Mouse (Mus musculus): ENCODE results near the gene Olfr444. TPM values are rescaled to one million over a fixed set of nuclear protein-coding genes. Genes with fewer than 3 reads are reported as not detected.

Gene Olfr444
- polyA plus RNA-seq (2015; fragmentation: Nextera tagmentation; extraction: Ambion mirVana) = not detected in 2 replicates

DNA sequence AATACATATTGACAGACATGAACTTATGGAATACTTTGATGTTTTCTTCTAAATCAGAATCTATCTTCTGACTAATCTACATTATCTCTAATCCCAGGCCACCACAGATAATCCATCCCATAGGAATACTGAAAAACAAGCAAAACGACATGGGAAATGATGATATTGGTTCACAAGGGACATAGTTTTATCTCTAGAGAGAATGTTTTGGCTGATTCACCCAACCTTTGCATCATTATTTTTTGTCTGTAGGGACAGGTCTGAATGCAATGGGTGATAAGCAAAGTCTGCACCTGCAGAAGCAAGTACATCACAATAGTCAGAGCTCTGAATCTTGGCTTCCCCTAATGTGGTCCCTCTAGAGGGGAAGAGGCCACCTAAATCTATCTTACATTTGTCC, at the start of gene Olfr444:
Gene Olfr444, plus strand, starts transcription at position 301 of the 400 bp plus-strand sequence.
- 59% methylated on average over 1 of the region's 1 CpGs for WGBS (ENCODE audit: insufficient replicate concordance)
- H3K27ac ChIP-seq = no peak within 1 kb of the TSS
- DNase-seq = no peak

DNA sequence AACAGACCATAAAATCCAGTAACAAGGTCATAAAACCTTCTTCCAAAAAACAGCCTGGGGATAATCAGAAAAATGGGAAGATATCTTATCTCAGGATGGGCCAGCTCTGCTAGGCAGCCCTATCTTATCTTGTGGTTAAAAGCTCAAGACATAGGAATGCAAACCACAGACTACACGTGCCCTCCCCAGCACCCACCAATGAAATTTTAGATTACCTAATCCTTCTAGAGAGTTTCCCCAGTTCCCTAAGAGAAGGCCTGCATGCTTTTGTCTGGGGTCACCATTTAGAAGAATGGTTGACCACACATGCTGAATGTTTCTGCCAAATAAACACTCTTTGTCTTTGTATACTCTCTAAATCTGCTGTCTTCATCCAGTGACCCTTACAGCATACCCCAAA, 48.5 kb upstream of the Olfr444 start:
- H3K4me3 ChIP-seq (replicated peaks) = no peak overlapping the region

More for the DNA sequence above, at the start of gene Olfr444:
- H3K27me3 ChIP-seq = no peaks in the 10 kb centered on the region
- no peaks in the 10 kb centered on the region for H3K36me3 ChIP-seq
- no peak for ATAC-seq (ENCODE audit: low read depth)
- no peaks in the 10 kb centered on the region for H3K4me1 ChIP-seq (replicated peaks)
- no peak within 1 kb of the TSS for H3K4me2 ChIP-seq
- no peak within 1 kb of the TSS for H3K9ac ChIP-seq
- no peaks in the 10 kb centered on the region; the same call in 1 of the 2 replicates for H3K9me3 ChIP-seq (replicated peaks)
- H3K4me3 ChIP-seq (replicated peaks) = no peak within 1 kb of the TSS

DNA sequence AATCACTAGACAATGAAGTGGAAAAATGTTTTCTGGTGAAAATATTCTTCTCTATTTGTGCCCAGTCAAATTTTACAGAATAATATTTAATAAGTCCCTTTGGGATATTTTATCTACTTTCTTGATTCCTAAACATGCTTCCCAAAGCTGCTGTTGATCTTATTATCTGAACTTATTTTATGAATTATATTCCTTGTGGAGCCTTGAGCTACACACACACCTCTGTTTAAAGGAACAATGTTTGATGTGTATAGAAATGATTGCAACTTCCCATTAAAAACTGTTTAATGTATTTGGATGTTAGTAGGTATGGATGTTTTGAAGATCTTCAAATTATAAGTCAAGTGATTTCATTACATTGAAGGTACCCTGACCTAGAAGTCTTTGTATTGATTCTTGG, 40.3 kb upstream of the Olfr444 start, which contains the start of gene Olfr447:
Gene Olfr447, plus strand, starts transcription at position 301 of the 400 bp plus-strand sequence.
- Histone ChIP-seq H3K4me1 (replicated peaks) (no peaks in the 10 kb centered on the region), H3K4me2 (no peak within 1 kb of the TSS), H3K27me3 (no peaks in the 10 kb centered on the region), H3K9me3 (replicated peaks) (no peaks in the 10 kb centered on the region), H3K9ac (no peak within 1 kb of the TSS), H3K4me3 (replicated peaks) (no peak within 1 kb of the TSS), H3K27ac (no peak within 1 kb of the TSS), H3K36me3 (no peaks in the 10 kb centered on the region)
- DNase-seq (no peak), ATAC-seq (ENCODE audit: low read depth) (no peak)

More for the DNA sequence above, 48.5 kb upstream of the Olfr444 start:
- Histone ChIP-seq H3K4me2 (no peak overlapping the region), H3K9me3 (replicated peaks) (no peaks in the 10 kb centered on the region), H3K9ac (no peak overlapping the region), H3K27ac (no peak overlapping the region), H3K36me3 (no peaks in the 10 kb centered on the region), H3K4me1 (replicated peaks) (no peaks in the 10 kb centered on the region), H3K27me3 (no peaks in the 10 kb centered on the region)
- 3% methylated on average over 1 of the region's 1 CpGs for WGBS (ENCODE audit: insufficient replicate concordance)
- no peak for ATAC-seq (ENCODE audit: low read depth)
- DNase-seq = no peak

DNA sequence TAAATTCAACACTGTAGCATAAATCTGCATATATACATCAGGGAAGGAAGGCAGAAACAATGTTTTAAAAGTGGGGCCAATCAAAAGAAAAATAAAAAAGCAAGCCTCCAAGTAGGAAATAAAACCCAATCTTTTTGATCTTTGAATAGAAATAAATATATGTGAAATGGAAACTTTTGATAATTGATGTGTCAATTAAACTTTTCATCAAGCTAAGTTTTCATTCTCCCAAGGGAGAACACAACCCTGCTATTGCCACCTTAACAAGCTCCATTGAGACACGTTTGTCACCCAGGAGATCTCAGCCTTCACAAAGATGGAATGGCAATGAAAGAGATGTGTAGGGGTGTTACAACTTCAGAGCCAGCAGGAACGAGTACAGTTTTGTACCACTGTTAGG, 27.8 kb upstream of the Olfr444 start, which contains the start of gene Olfr446:
Gene Olfr446, plus strand, starts transcription at position 301 of the 400 bp plus-strand sequence.
- no peak for DNase-seq
- Histone ChIP-seq H3K4me3 (replicated peaks) (no peak within 1 kb of the TSS), H3K36me3 (no peaks in the 10 kb centered on the region), H3K4me1 (replicated peaks) (no peaks in the 10 kb centered on the region), H3K27me3 (no peaks in the 10 kb centered on the region), H3K9me3 (replicated peaks) (no peaks in the 10 kb centered on the region), H3K9ac (no peak within 1 kb of the TSS), H3K27ac (no peak within 1 kb of the TSS), H3K4me2 (no peak within 1 kb of the TSS)
- no peak for ATAC-seq (ENCODE audit: low read depth)
- WGBS (ENCODE audit: insufficient replicate concordance) = 44% methylated on average over 2 of the region's 2 CpGs

DNA sequence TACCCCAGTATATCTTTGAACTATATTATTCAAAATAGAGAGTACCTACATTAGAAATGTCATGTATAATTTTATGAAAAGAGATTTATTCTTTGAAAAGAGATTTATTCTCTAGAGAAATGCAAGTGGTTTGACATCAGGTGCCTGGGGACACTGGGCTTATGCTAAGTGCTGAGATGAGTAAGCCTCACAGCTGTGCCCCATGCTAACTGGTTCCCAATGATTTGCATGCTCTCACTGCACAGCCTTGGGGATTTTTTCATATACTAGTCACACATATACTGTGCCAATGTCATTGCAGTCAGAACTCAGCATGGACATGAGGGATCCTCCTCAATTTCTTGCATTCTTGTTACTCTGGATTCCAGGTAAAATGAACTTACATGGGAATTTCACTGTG, 31.5 kb downstream of the Olfr444 start:
- ATAC-seq (ENCODE audit: low read depth) (no peak), DNase-seq (no peak)
- Histone ChIP-seq H3K9me3 (replicated peaks) (no peaks in the 10 kb centered on the region), H3K4me2 (no peak overlapping the region), H3K9ac (no peak overlapping the region), H3K36me3 (no peaks in the 10 kb centered on the region), H3K4me3 (replicated peaks) (no peak overlapping the region), H3K27ac (no peak overlapping the region), H3K27me3 (no peaks in the 10 kb centered on the region), H3K4me1 (replicated peaks) (no peaks in the 10 kb centered on the region)

Other genes with a start within 250 kb of the Olfr444 start
- 6.0 and 7.8 TPM in 2 replicates for gene Tcaf1, start 239.0 kb upstream of the Olfr444 start, polyA plus RNA-seq (2015; fragmentation: Nextera tagmentation; extraction: Ambion mirVana)
- gene Olfr453, start 209.7 kb upstream of the Olfr444 start, polyA plus RNA-seq (2015; fragmentation: Nextera tagmentation; extraction: Ambion mirVana) = not detected in 2 replicates
- not detected in 2 replicates for gene Olfr38, start 192.7 kb upstream of the Olfr444 start, polyA plus RNA-seq (2015; fragmentation: Nextera tagmentation; extraction: Ambion mirVana)
- not detected in 2 replicates for gene Olfr452, start 164.0 kb upstream of the Olfr444 start, polyA plus RNA-seq (2015; fragmentation: Nextera tagmentation; extraction: Ambion mirVana)
- not detected in 2 replicates for gene Olfr450, start 137.1 kb upstream of the Olfr444 start, polyA plus RNA-seq (2015; fragmentation: Nextera tagmentation; extraction: Ambion mirVana)
- gene Olfr449, start 114.7 kb upstream of the Olfr444 start, polyA plus RNA-seq (2015; fragmentation: Nextera tagmentation; extraction: Ambion mirVana) = not detected in 2 replicates
- gene Olfr448, start 58.6 kb upstream of the Olfr444 start, polyA plus RNA-seq (2015; fragmentation: Nextera tagmentation; extraction: Ambion mirVana) = not detected in 2 replicates
- gene Olfr447, start 40.2 kb upstream of the Olfr444 start, polyA plus RNA-seq (2015; fragmentation: Nextera tagmentation; extraction: Ambion mirVana) = not detected in 2 replicates
- gene Olfr446, start 27.7 kb upstream of the Olfr444 start, polyA plus RNA-seq (2015; fragmentation: Nextera tagmentation; extraction: Ambion mirVana) = not detected in 2 replicates
- gene Olfr441, start 157.3 kb downstream of the Olfr444 start, polyA plus RNA-seq (2015; fragmentation: Nextera tagmentation; extraction: Ambion mirVana) = not detected in 2 replicates
- gene Olfr237-ps1, start 197.5 kb downstream of the Olfr444 start, polyA plus RNA-seq (2015; fragmentation: Nextera tagmentation; extraction: Ambion mirVana) = not detected in 2 replicates
- gene Olfr437, start 214.2 kb downstream of the Olfr444 start, polyA plus RNA-seq (2015; fragmentation: Nextera tagmentation; extraction: Ambion mirVana) = not detected in 2 replicates
- gene Olfr13, start 223.1 kb downstream of the Olfr444 start, polyA plus RNA-seq (2015; fragmentation: Nextera tagmentation; extraction: Ambion mirVana) = not detected in 2 replicates
- gene Olfr435, start 248.1 kb downstream of the Olfr444 start, polyA plus RNA-seq (2015; fragmentation: Nextera tagmentation; extraction: Ambion mirVana) = not detected in 2 replicates

Data from liver, embryonic 13.5 days (tissue).